Mouse (Mus musculus): Measurements from ENCODE around the gene Gm39115. TPM values are rescaled to one million over a fixed set of nuclear protein-coding genes. Genes with fewer than 3 reads are reported as not detected.

Gene Gm39115
- polyA plus RNA-seq, 1 experiment from 2014 or later = not detected

DNA sequence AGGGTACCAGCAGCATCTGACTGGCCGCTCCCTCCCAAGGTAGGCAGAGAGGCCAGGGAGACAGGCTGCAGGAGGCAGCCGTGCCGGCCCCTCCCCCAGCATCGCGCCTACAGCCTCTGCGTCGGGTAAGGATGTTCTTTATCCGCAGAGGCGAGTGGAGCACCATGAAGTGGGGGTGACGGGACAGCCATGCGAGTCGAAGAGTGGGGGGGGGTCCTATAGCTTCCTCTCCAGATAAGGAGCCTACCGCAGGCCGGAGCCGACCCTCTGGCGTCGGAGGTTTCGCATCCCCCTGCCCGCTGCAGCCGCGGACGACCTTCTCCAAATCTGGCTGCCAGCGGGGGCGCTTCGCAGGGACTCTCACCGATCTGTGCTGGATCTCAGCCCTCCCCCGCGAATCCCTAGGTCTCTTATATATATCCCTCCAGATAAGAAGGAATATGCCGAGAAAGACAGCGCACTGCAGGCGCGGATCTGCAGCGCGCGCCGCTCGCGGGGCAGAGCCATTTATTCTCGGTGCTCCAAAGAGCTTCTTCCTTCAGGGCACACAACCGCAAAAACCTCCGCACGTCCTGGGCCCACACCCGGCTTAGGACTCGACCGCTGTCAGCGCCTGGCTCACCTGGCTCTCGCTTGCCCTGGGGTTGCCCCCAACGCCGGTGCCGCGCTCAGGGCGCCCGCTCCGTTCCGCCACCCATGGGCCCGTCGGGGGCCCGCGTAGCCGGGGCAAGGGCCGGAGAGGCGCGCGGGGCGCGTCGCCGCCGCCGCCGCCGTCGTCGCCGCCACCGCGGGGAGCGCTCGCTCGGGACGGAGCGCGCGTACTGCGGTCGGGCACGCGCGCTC, 41.3 kb downstream of the Gm39115 start:
- WGBS = under 1% methylated on average over 89 of the region's 89 CpGs
- peak; percentile 33 for ATAC-seq (replicated peaks)
- peaks cover 64% of the 10 kb centered on the region for H3K4me1 ChIP-seq

DNA sequence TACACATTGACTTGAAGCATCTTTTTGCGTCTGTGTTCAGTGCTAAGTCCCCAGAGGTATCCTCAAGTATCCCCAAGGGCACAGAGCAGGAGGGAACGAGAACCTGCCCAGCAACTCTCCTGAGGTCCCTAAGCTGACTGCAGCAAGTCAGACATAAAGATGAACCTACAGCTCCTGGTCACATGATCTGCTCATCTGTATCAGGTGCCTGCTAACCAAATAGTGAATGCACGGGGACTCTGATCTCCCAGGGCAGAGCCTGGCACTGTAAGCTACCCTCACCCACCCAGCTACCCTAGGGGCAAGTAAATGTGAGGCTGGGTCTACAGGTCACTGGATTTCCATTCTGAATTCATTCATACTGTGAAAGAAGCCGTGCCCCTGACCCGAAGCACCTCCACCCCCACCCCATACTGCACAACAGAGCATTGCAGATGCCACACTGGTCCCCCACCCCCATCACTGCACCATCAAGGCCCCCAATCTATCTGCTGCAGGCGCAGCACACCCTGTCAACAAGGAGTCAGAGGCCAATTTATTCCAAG, 42.1 kb downstream of the Gm39115 start:
- peaks cover 72% of the 10 kb centered on the region for H3K4me1 ChIP-seq
- 16% methylated on average over 6 of the region's 6 CpGs for WGBS
- ATAC-seq (replicated peaks) = no peak

More for the DNA sequence above, 41.3 kb downstream of the Gm39115 start:
- Histone ChIP-seq H3K36me3 (no peaks in the 10 kb centered on the region), H3K9ac (replicated peaks) (peak overlapping the region; percentile 99), H3K9me3 (no peaks in the 10 kb centered on the region), H3K27me3 (0 out of 2 replicates have a peak, but pooled peaks cover 6% of the 10 kb centered on the region), H3K27ac (replicated peaks) (peak overlapping the region; percentile 95), H3K4me2 (replicated peaks) (peak overlapping the region; percentile 93), H3K4me3 (peak overlapping the region; percentile 95)

DNA sequence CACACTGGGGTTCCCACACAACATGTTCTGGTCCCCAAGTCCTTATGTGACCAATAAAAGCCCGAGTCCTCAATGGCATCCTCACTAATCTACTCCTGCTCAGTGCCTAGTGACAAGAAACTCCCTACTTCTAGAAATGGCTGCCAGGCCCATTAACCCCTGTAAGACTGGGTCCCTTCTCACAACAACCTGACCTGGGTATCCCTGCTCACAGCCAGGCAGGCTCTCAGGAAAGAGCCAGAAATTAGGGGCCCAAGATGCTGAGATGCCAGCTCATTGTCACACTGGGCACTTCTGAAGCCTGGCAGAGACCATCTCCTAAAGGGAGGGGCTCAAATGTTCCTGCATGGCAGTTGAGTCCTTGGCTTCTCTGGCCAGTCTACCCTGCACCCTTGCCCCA, 42.8 kb downstream of the Gm39115 start:
- H3K4me1 ChIP-seq = peaks cover 79% of the 10 kb centered on the region
- 0 out of 2 replicates have a peak, but pooled peaks cover 6% of the 10 kb centered on the region for H3K27me3 ChIP-seq
- peak overlapping the region; percentile 95 for H3K4me3 ChIP-seq
- peak overlapping the region; percentile 93 for H3K4me2 ChIP-seq (replicated peaks)
- peak overlapping the region; percentile 84 for H3K27ac ChIP-seq (replicated peaks)
- peaks cover 4% of the 10 kb centered on the region for H3K36me3 ChIP-seq
- WGBS = 28% methylated on average over 1 of the region's 1 CpGs
- H3K9me3 ChIP-seq = no peaks in the 10 kb centered on the region
- peak overlapping the region; percentile 99 for H3K9ac ChIP-seq (replicated peaks)
- no peak for ATAC-seq (replicated peaks)

More for the DNA sequence above, 42.1 kb downstream of the Gm39115 start:
- H3K27me3 ChIP-seq = 0 out of 2 replicates have a peak, but pooled peaks cover 6% of the 10 kb centered on the region
- no peaks in the 10 kb centered on the region for H3K9me3 ChIP-seq
- peak overlapping the region; percentile 95 for H3K4me3 ChIP-seq
- H3K36me3 ChIP-seq = no peaks in the 10 kb centered on the region
- peak overlapping the region; percentile 99 for H3K9ac ChIP-seq (replicated peaks)
- peak overlapping the region; percentile 93 for H3K4me2 ChIP-seq (replicated peaks)
- H3K27ac ChIP-seq (replicated peaks) = peak overlapping the region; percentile 95

DNA sequence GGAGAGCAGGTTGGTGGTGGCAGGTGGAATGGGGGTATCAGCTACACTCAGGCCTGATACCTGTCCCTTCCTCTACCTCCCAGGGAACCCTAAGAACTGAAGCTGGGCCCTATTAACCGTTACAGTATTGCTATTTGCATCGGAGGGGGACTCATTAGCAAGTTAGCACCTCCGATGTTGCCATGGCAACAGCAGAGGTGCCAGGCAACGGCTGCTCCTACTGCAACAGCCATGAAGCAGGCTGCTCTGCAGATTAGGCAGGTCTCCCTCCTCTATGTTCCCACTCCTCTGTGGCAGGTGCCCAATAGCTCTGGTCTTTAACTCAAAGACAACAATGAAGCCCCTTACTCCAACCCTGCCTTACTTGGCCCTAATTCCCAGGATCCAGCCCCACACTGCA, 44.0 kb downstream of the Gm39115 start:
- peaks cover 16% of the 10 kb centered on the region for H3K36me3 ChIP-seq
- WGBS = 0% methylated on average over 4 of the region's 4 CpGs
- no peaks in the 10 kb centered on the region for H3K9me3 ChIP-seq
- H3K4me1 ChIP-seq = peaks cover 76% of the 10 kb centered on the region
- peak overlapping the region; percentile 84 for H3K27ac ChIP-seq (replicated peaks)
- ATAC-seq (replicated peaks) = peak; percentile 47
- peak overlapping the region; percentile 93 for H3K4me2 ChIP-seq (replicated peaks)
- H3K4me3 ChIP-seq = peak overlapping the region; percentile 95
- 0 out of 2 replicates have a peak, but pooled peaks cover 3% of the 10 kb centered on the region for H3K27me3 ChIP-seq
- peak overlapping the region; percentile 99 for H3K9ac ChIP-seq (replicated peaks)

DNA sequence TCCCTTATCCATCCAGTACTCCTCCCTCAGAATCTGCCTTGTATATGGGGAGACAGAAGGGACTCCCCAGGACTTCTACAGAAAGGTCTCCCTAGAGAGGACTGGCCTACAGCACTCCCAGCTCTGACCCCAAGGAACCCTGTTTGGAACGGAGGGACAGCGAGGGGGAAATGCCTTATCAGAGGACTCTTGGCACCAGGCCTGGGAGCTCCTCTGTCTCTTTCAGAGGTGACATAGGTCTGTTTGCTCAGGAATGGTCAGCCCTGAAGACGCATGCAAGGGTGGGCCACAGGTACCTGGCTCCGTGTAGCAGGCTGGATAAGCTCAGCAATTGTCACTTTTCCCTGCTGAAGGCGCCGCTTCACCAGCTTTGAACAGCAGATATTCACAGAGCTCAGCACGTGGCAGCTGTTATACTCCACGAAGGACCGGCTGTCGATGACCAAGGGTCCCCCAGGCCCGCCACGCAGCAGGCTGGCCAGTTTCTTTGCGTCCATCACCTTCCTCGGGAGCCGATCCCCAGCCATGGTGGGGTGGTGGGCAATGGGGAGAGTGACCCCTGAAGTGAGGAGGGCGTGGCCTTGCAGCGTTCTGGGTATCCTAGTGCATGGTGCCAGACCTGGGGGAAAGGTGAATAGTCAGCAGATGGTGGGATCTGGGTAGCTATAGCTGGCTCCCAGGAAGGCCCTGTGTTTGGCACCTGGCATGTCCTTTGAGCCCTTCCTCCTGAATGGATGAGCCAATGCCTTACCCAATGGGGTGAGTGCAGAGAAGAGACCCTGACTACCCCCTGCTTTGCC, 46.0 kb downstream of the Gm39115 start:
- Histone ChIP-seq H3K27ac (replicated peaks) (peak overlapping the region; percentile 70), H3K27me3 (no peaks in the 10 kb centered on the region), H3K9me3 (no peaks in the 10 kb centered on the region), H3K4me3 (no peak overlapping the region), H3K36me3 (peaks cover 34% of the 10 kb centered on the region), H3K4me1 (peaks cover 72% of the 10 kb centered on the region), H3K9ac (replicated peaks) (peak overlapping the region; percentile 14), H3K4me2 (replicated peaks) (0 out of 2 replicates have a peak overlapping the region, but pooled peaks have one; percentile 18)
- 50% methylated on average over 17 of the region's 17 CpGs for WGBS
- no peak for ATAC-seq (replicated peaks)

DNA sequence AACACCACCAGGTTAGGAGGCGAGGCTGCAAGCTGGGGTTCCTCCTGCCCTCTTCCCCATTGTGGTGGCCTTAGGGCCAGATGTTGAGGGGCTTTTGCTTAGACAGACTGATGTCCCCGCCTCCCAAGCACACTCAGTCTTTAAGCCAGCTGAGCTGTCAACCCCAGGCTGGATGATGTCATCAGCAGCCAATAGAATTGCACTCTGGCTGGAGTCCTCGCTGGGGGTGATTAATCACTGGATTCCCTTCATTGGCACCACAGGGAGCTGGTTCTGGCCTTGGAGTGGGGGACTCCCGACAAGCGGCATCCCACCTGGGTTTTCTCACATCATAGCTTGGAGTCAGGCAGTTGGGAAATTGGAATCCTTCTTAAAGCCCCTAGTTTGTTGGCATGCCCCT, 46.9 kb downstream of the Gm39115 start:
- Histone ChIP-seq H3K4me1 (peaks cover 76% of the 10 kb centered on the region), H3K27ac (replicated peaks) (peak overlapping the region; percentile 70), H3K36me3 (peaks cover 37% of the 10 kb centered on the region), H3K9me3 (no peaks in the 10 kb centered on the region), H3K9ac (replicated peaks) (peak overlapping the region; percentile 14; the same call in 1 of the 2 replicates), H3K27me3 (no peaks in the 10 kb centered on the region), H3K4me2 (replicated peaks) (0 out of 2 replicates have a peak overlapping the region, but pooled peaks have one; percentile 18), H3K4me3 (no peak overlapping the region)
- WGBS = under 1% methylated on average over 5 of the region's 5 CpGs
- peak; percentile 55 for ATAC-seq (replicated peaks)

DNA sequence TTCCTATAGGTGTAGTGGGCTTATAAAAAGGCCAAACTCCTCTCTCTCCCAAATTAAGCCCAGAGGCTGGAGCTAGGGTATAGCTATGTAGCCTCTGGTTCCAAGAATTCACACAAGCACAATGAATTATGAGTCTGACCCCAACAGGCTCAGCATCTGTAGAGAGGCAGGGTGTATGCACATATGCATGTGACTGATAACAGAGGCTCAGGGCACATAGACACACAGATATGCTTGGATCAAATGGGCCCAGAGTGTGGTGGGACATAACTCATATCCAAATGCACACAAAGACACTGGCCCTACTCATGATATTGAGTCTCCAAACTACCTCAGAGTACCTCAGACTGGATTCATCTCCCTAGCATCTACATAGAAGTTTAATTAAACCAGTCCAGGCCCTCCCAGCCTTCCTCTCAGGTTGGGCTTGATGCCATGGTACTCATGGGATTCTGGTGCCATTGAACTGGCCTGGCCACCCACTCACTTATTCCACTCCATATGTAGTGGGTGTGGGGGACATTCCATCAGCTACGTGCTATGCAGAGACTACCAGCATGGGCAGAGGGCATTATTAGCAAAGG, 48.7 kb downstream of the Gm39115 start:
- Histone ChIP-seq H3K4me1 (peaks cover 65% of the 10 kb centered on the region), H3K4me2 (replicated peaks) (no peak overlapping the region), H3K27ac (replicated peaks) (no peak overlapping the region), H3K9me3 (no peaks in the 10 kb centered on the region), H3K9ac (replicated peaks) (no peak overlapping the region), H3K36me3 (peaks cover 52% of the 10 kb centered on the region), H3K27me3 (no peaks in the 10 kb centered on the region), H3K4me3 (no peak overlapping the region)
- ATAC-seq (replicated peaks) = no peak
- 89% methylated on average over 1 of the region's 1 CpGs for whole genome bisulfite sequencing

DNA sequence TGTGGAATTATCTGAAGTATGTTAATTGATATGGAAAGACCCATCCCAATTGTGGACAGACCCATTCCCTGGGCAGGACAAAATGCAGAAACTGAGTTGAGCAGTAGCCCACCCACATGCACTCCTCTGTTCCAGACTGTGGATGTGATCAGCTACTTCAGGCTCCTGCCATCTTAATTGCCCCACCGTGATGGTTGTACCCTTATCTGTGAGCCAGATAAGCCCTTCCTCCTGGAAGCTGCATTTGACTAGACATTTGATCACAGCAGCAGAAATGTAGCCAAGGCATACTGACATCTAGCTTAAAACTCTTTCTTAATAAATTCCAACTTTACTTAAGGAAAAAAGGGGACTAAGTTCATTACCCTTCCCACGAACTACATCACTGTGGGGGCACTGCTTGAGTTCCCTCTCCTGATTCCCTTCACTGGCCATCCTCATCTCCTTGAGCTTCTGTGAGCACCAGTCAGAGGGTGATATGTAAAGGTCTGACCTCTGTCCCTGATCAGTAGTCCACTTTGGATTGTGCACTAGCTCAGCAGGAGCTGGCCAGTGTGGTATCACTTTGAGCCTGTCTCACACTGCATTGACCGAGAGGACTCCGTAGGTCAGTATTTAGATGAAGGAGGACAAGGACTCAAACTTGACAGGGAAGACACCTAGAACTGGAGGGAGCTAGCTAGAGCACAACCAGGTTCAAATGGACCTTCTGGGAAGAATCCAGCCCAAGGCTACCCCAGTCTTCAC, 49.5 kb downstream of the Gm39115 start:
- no peak overlapping the region for H3K4me3 ChIP-seq
- H3K27ac ChIP-seq (replicated peaks) = no peak overlapping the region
- no peaks in the 10 kb centered on the region for H3K27me3 ChIP-seq
- peaks cover 57% of the 10 kb centered on the region for H3K4me1 ChIP-seq
- no peak overlapping the region for H3K9ac ChIP-seq (replicated peaks)
- H3K4me2 ChIP-seq (replicated peaks) = no peak overlapping the region
- 88% methylated on average over 4 of the region's 4 CpGs for WGBS
- no peaks in the 10 kb centered on the region for H3K9me3 ChIP-seq
- peaks cover 57% of the 10 kb centered on the region for H3K36me3 ChIP-seq
- ATAC-seq (replicated peaks) = no peak

Other genes with a start within 250 kb of the Gm39115 start
- gene Tollip, start 217.5 kb downstream of the Gm39115 start, polyA plus RNA-seq (2015; fragmentation: Nextera tagmentation; extraction: Ambion mirVana) = 84.4 and 87.9 TPM in 2 replicates
- gene Brsk2, start 186.3 kb downstream of the Gm39115 start, polyA plus RNA-seq (2015; fragmentation: Nextera tagmentation; extraction: Ambion mirVana) = 23.1 and 25.8 TPM in 2 replicates
- gene Mob2, start 75.0 kb downstream of the Gm39115 start, polyA plus RNA-seq (2015; fragmentation: Nextera tagmentation; extraction: Ambion mirVana) = 52.5 and 54.3 TPM in 2 replicates
- 90.8 and 93.5 TPM in 2 replicates for gene Dusp8, start 40.2 kb downstream of the Gm39115 start, polyA plus RNA-seq (2015; fragmentation: Nextera tagmentation; extraction: Ambion mirVana)
- gene Gm45618, start 15.3 kb downstream of the Gm39115 start, polyA plus RNA-seq (2015; fragmentation: Nextera tagmentation; extraction: Ambion mirVana) = 0.60 TPM in 1 of 2 replicates, not detected in the other
- gene Gm45337, start 8.6 kb upstream of the Gm39115 start, polyA plus RNA-seq (2015; fragmentation: Nextera tagmentation; extraction: Ambion mirVana) = not detected in 2 replicates
- not detected in 2 replicates for gene Gm29735, start 21.1 kb upstream of the Gm39115 start, polyA plus RNA-seq (2015; fragmentation: Nextera tagmentation; extraction: Ambion mirVana)
- gene Gm4553, start 29.7 kb upstream of the Gm39115 start, polyA plus RNA-seq (2015; fragmentation: Nextera tagmentation; extraction: Ambion mirVana) = not detected in 2 replicates
- not detected in 2 replicates for gene Krtap5-2, start 40.0 kb upstream of the Gm39115 start, polyA plus RNA-seq (2015; fragmentation: Nextera tagmentation; extraction: Ambion mirVana)
- not detected in 2 replicates for gene Gm10153, start 54.4 kb upstream of the Gm39115 start, polyA plus RNA-seq (2015; fragmentation: Nextera tagmentation; extraction: Ambion mirVana)
- not detected in 2 replicates for gene Krtap5-3, start 65.3 kb upstream of the Gm39115 start, polyA plus RNA-seq (2015; fragmentation: Nextera tagmentation; extraction: Ambion mirVana)
- gene Gm7579, start 75.8 kb upstream of the Gm39115 start, polyA plus RNA-seq (2015; fragmentation: Nextera tagmentation; extraction: Ambion mirVana) = not detected in 2 replicates
- not detected in 2 replicates for gene Krtap5-5, start 93.9 kb upstream of the Gm39115 start, polyA plus RNA-seq (2015; fragmentation: Nextera tagmentation; extraction: Ambion mirVana)
- not detected in 2 replicates for gene Gm40460, start 105.0 kb upstream of the Gm39115 start, polyA plus RNA-seq (2015; fragmentation: Nextera tagmentation; extraction: Ambion mirVana)
- gene Gm2431, start 122.3 kb upstream of the Gm39115 start, polyA plus RNA-seq (2015; fragmentation: Nextera tagmentation; extraction: Ambion mirVana) = not detected in 2 replicates
- not detected in 2 replicates for gene Gm4559, start 138.3 kb upstream of the Gm39115 start, polyA plus RNA-seq (2015; fragmentation: Nextera tagmentation; extraction: Ambion mirVana)
- gene Krtap5-1, start 161.1 kb upstream of the Gm39115 start, polyA plus RNA-seq (2015; fragmentation: Nextera tagmentation; extraction: Ambion mirVana) = not detected in 2 replicates
- not detected in 2 replicates for gene Krtap5-4, start 167.5 kb upstream of the Gm39115 start, polyA plus RNA-seq (2015; fragmentation: Nextera tagmentation; extraction: Ambion mirVana)
- 2.4 and 3.1 TPM in 2 replicates for gene Ifitm10, start 237.7 kb upstream of the Gm39115 start, polyA plus RNA-seq (2015; fragmentation: Nextera tagmentation; extraction: Ambion mirVana)
- 1.0 and 3.0 TPM in 2 replicates for gene Gm49369, start 246.6 kb upstream of the Gm39115 start, polyA plus RNA-seq (2015; fragmentation: Nextera tagmentation; extraction: Ambion mirVana)